Comparison of ENCODE assay signal across 19 mouse cellular contexts in genomic region chr15:62457990-62458389, GRCm38 (mm10).
DNase-seq lines count a peak whose midpoint lies in the region; ATAC-seq and TF ChIP-seq lines count a peak whose summit lies in the region.
"Had no signal": no experiment of that assay in that cellular context is flagged by ENCODE, and none has a peak within 500 bp of the region (broad histone marks: within the 10 kb centered on the region; RNA-seq: fewer than 3 reads in every experiment).

No protein-coding gene starts in this region.

- H3K27me3 ChIP-seq in kidney, postnatal 0 days (ENCODE audit: insufficient read depth, low read length): no peaks in the 10 kb centered on the region
- H3K27me3 ChIP-seq: hindbrain, embryonic 12.5 days; intestine, embryonic 15.5 days; limb, embryonic 13.5 days had no signal

- no peaks in the 10 kb centered on the region for H3K4me1 ChIP-seq in kidney, postnatal 0 days (replicated peaks; ENCODE audit: insufficient read depth, low read length)
- H3K4me1 ChIP-seq: intestine, embryonic 15.5 days; limb, embryonic 13.5 days had no signal

- H3K36me3 ChIP-seq in kidney, postnatal 0 days (ENCODE audit: insufficient read depth, low read length): no peaks in the 10 kb centered on the region
- H3K36me3 ChIP-seq: hindbrain, embryonic 12.5 days; intestine, embryonic 15.5 days; limb, embryonic 13.5 days had no signal

- DNase-seq in kidney, postnatal 0 days (ENCODE audit: low spot score): peak; percentile 62
- DNase-seq in kidney, postnatal 10 days: no peak
- DNase-seq in R1 (ENCODE audit: low read depth, low spot score): peak; percentile 77
- peak; percentile 24 for DNase-seq in mesoderm, embryonic 11.5 days (ENCODE audit: low read depth, low spot score)
- DNase-seq in thymus, postnatal 36 days: peak; percentile 28 to 48
- DNase-seq in adrenal gland, postnatal 10 days: no peak
- DNase-seq in cerebellum, postnatal 10 days: no peak
- DNase-seq: cerebellum, adult 11 months; gastrocnemius, adult 2 months; heart, adult 18-20 months; lung, postnatal 36 days had no signal

- no peak for TF ChIP-seq CTCF in kidney, postnatal 0 days (IDR thresholded peaks at IDR 0.05; ENCODE audit: low read depth)

- H3K9me3 ChIP-seq in kidney, postnatal 0 days (replicated peaks; ENCODE audit: low read length): no peaks in the 10 kb centered on the region
- H3K9me3 ChIP-seq: hindbrain, embryonic 12.5 days; intestine, embryonic 15.5 days; limb, embryonic 13.5 days had no signal

- H3K4me2 ChIP-seq in kidney, postnatal 0 days (ENCODE audit: low read length): no peak overlapping the region
- H3K4me2 ChIP-seq: hindbrain, embryonic 12.5 days; intestine, embryonic 15.5 days; limb, embryonic 13.5 days; midbrain, embryonic 11.5 days had no signal

- H3K4me3 ChIP-seq in kidney, postnatal 0 days (replicated peaks; ENCODE audit: low read depth, low read length): no peak overlapping the region
- H3K4me3 ChIP-seq: gastrocnemius, adult 2 months; hindbrain, embryonic 12.5 days; intestine, embryonic 15.5 days; layer of hippocampus, adult 2 months; left cerebral cortex, adult 2 months; limb, embryonic 13.5 days had no signal

- no peak for ATAC-seq in kidney, postnatal 0 days (replicated peaks; ENCODE audit: low FRiP score, low read depth)
- ATAC-seq in granulocyte monocyte progenitor cell, adult 5-6 weeks (replicated peaks; ENCODE audit: poor library complexity, severe bottlenecking): no peak
- ATAC-seq: forebrain, embryonic 16.5 days; intestine, embryonic 15.5 days had no signal

- WGBS in kidney, postnatal 0 days: 24% methylated on average over 2 of the region's 2 CpGs

- H3K27ac ChIP-seq in kidney, postnatal 0 days: no peak overlapping the region
- H3K27ac ChIP-seq: gastrocnemius, adult 2 months; hindbrain, embryonic 12.5 days; intestine, embryonic 15.5 days; layer of hippocampus, adult 2 months; left cerebral cortex, adult 2 months; limb, embryonic 13.5 days had no signal

- H3K9ac ChIP-seq in kidney, postnatal 0 days (ENCODE audit: low read depth, low read length): no peak overlapping the region
- H3K9ac ChIP-seq: hindbrain, embryonic 12.5 days; intestine, embryonic 15.5 days; limb, embryonic 13.5 days had no signal

Comparison
In these comparisons a context has a peak if more than half of its experiments do, and no peak if none do; other contexts are left out.
1. DNase-seq: peak in kidney, postnatal 0 days (single experiment), R1 (single experiment), mesoderm, embryonic 11.5 days (single experiment) and thymus, postnatal 36 days (2 of 2); none in kidney, postnatal 10 days (single experiment), adrenal gland, postnatal 10 days (single experiment) and cerebellum, postnatal 10 days (0 of 2).